Mouse (Mus musculus) liver, postnatal 0 days (tissue): ENCODE data around the gene Lcmt1. TPM values are rescaled to one million over a fixed set of nuclear protein-coding genes. Genes with fewer than 3 reads are reported as not detected.
A peak's percentile ranks its signal among the peaks of the same experiment; 100 is the strongest.

Source experiments
- ATAC-seq: fragments of 200-750 bp; cut with Nextera tagmentation; 2 replicates; pipeline ENCODE4 v1.8.0; 2017; ENCODE audit warnings: mild to moderate bottlenecking, moderate library complexity
- DNase-seq: peaks from one replicate; pipeline ENCODE4 v3.0.0-alpha.2; 2016
- H3K27ac ChIP-seq: fragments of 300-500 bp; sonication (generic); 2 replicates; pipeline ENCODE4 v1.5.1; 2014; ENCODE audit warnings: antibody characterized with exemption, moderate library complexity, mild to moderate bottlenecking, low read depth
- H3K27me3 ChIP-seq: fragments of 300-500 bp; sonication (generic); 2 replicates; pipeline ENCODE4 v1.6.1; 2014; ENCODE audit warnings: low read length, control low read depth, mixed read lengths; ENCODE audit not compliant: insufficient read depth
- H3K36me3 ChIP-seq: fragments of 300-500 bp; sonication (generic); replicated peaks from 2 replicates; pipeline ENCODE4 v1.6.1; 2014; ENCODE audit warnings: mild to moderate bottlenecking, control low read depth, low read length, moderate library complexity, mixed read lengths; ENCODE audit not compliant: insufficient read depth
- H3K4me1 ChIP-seq: fragments of 300-500 bp; sonication (generic); 2 replicates; pipeline ENCODE4 v1.6.1; 2014; ENCODE audit warnings: antibody characterized with exemption, mild to moderate bottlenecking, control low read depth; ENCODE audit not compliant: insufficient read depth
- H3K4me2 ChIP-seq: fragments of 300-500 bp; sonication (generic); 2 replicates; pipeline ENCODE4 v1.6.1; 2014; ENCODE audit warnings: low read depth, mild to moderate bottlenecking, low read length, moderate library complexity, mixed read lengths
- H3K4me3 ChIP-seq: fragments of 300-500 bp; sonication (generic); 2 replicates; pipeline ENCODE4 v1.5.1; 2014; ENCODE audit warnings: low read depth, low read length
- H3K9ac ChIP-seq: fragments of 300-500 bp; sonication (generic); replicated peaks from 2 replicates; pipeline ENCODE4 v1.6.1; 2014; ENCODE audit warnings: mild to moderate bottlenecking, moderate library complexity
- H3K9me3 ChIP-seq: fragments of 300-500 bp; sonication (generic); 2 replicates; pipeline ENCODE4 v1.6.1; 2016; ENCODE audit warnings: mild to moderate bottlenecking, control low read depth, low read length, mixed read lengths
- CTCF ChIP-seq: sonication (generic); IDR thresholded peaks from 2 replicates; pipeline ENCODE4 v1.5.1; 2016; ENCODE audit warnings: antibody characterized with exemption, low read depth
- EP300 ChIP-seq: IDR thresholded peaks from 2 replicates; pipeline ENCODE4 v1.6.1; 2016; ENCODE audit warnings: antibody characterized with exemption, low read depth, mild to moderate bottlenecking
- WGBS: fragments of 180-500 bp; shearing (Covaris S2); extraction: QIAGEN DNeasy Blood & Tissue Kit; methylation state at CpG from one replicate; pipeline ENCODE4 v1.1.7; 2014; ENCODE audit not compliant: insufficient replicate concordance; 5-methylcytosine and 5-hydroxymethylcytosine counted together
- polyA plus RNA-seq: library from polyadenylated mRNA; unstranded; fragments of >200 nt; fragmentation: Nextera tagmentation; extraction: Ambion mirVana; gene quantifications from 2 replicates; pipeline ENCODE4 v1.2.1, GENCODE M21; 2015

Lcmt1 gene
- polyA plus RNA-seq, 1 experiment from 2014 or later, result 10.8 TPM

GRCm38 (mm10) chr7:123399286-123399685 is 29.7 kb downstream of the Lcmt1 start:
- H3K36me3 ChIP-seq, result peaks cover 18% of the 10 kb centered on the region
- no peak overlapping the region for H3K4me2 ChIP-seq
- H3K9ac ChIP-seq, result no peak overlapping the region
- no peak for ATAC-seq
- H3K27me3 ChIP-seq, result no peaks in the 10 kb centered on the region
- WGBS, result 76% methylated on average over 4 of the region's 4 CpGs
- no peak for DNase-seq
- no peak overlapping the region for H3K4me3 ChIP-seq
- no peak for TF ChIP-seq EP300
- TF ChIP-seq CTCF, result no peak
- H3K9me3 ChIP-seq, result no peaks in the 10 kb centered on the region
- no peaks in the 10 kb centered on the region; the same call in 1 of the 2 replicates for H3K4me1 ChIP-seq
- no peak overlapping the region for H3K27ac ChIP-seq

- no peak overlapping the region for H3K9ac ChIP-seq
- WGBS, result 83% methylated on average over 3 of the region's 3 CpGs
These were observed 31.5 kb downstream of the Lcmt1 start for GRCm38 (mm10) chr7:123401121-123401520.

GRCm38 (mm10) chr7:123404198-123404597 is 34.6 kb downstream of the Lcmt1 start:
- Histone ChIP-seq H3K36me3 (peaks cover 20% of the 10 kb centered on the region), H3K4me3 (no peak overlapping the region), H3K9me3 (no peaks in the 10 kb centered on the region), H3K27ac (no peak overlapping the region), H3K9ac (no peak overlapping the region), H3K4me1 (peaks cover 5% of the 10 kb centered on the region), H3K27me3 (no peaks in the 10 kb centered on the region), H3K4me2 (no peak overlapping the region)
- ATAC-seq (no peak), DNase-seq (no peak)
- WGBS, result 81% methylated on average over 6 of the region's 6 CpGs
- TF ChIP-seq CTCF (no peak), EP300 (no peak)

More at GRCm38 (mm10) chr7:123401121-123401520, 31.5 kb downstream of the Lcmt1 start:
- Histone ChIP-seq H3K36me3 (peaks cover 20% of the 10 kb centered on the region), H3K4me1 (peaks cover 5% of the 10 kb centered on the region), H3K27me3 (no peaks in the 10 kb centered on the region), H3K4me3 (no peak overlapping the region), H3K27ac (no peak overlapping the region), H3K9me3 (no peaks in the 10 kb centered on the region), H3K4me2 (no peak overlapping the region)
- ATAC-seq (no peak), DNase-seq (no peak)
- no peak for TF ChIP-seq EP300
- no peak for TF ChIP-seq CTCF

GRCm38 (mm10) chr7:123405619-123406018 is 36.0 kb downstream of the Lcmt1 start:
- Histone ChIP-seq H3K9me3 (no peaks in the 10 kb centered on the region), H3K36me3 (peaks cover 19% of the 10 kb centered on the region), H3K27ac (peak overlapping the region; percentile 67), H3K4me1 (peaks cover 5% of the 10 kb centered on the region), H3K4me2 (no peak overlapping the region), H3K9ac (no peak overlapping the region; the same call in 1 of the 2 replicates), H3K27me3 (no peaks in the 10 kb centered on the region), H3K4me3 (no peak overlapping the region)
- ATAC-seq (peak; percentile 92), DNase-seq (no peak)
- 37% methylated on average over 3 of the region's 3 CpGs for WGBS
- no peak for TF ChIP-seq CTCF
- TF ChIP-seq EP300, result no peak

GRCm38 (mm10) chr7:123406988-123407387 is 37.4 kb downstream of the Lcmt1 start:
- Histone ChIP-seq H3K9me3 (no peaks in the 10 kb centered on the region), H3K9ac (no peak overlapping the region), H3K4me2 (no peak overlapping the region), H3K36me3 (peaks cover 15% of the 10 kb centered on the region), H3K27ac (0 out of 2 replicates have a peak overlapping the region, but pooled peaks have one; percentile 11), H3K4me3 (no peak overlapping the region), H3K4me1 (peaks cover 5% of the 10 kb centered on the region), H3K27me3 (no peaks in the 10 kb centered on the region)
- no peak for TF ChIP-seq EP300
- TF ChIP-seq CTCF, result no peak
- 78% methylated on average over 4 of the region's 4 CpGs for WGBS
- ATAC-seq (no peak), DNase-seq (no peak)

- no peak for ATAC-seq
- Histone ChIP-seq H3K27ac (no peak overlapping the region), H3K4me1 (no peaks in the 10 kb centered on the region), H3K4me3 (no peak overlapping the region), H3K36me3 (no peaks in the 10 kb centered on the region), H3K4me2 (no peak overlapping the region), H3K27me3 (no peaks in the 10 kb centered on the region), H3K9me3 (no peaks in the 10 kb centered on the region), H3K9ac (no peak overlapping the region)
- no peak for DNase-seq
- WGBS, result 85% methylated on average over 7 of the region's 7 CpGs
- TF ChIP-seq CTCF, result no peak
- no peak for TF ChIP-seq EP300
These were observed 40.9 kb downstream of the Lcmt1 start for GRCm38 (mm10) chr7:123410502-123410901.

GRCm38 (mm10) chr7:123411109-123411508 is 41.5 kb downstream of the Lcmt1 start:
- Histone ChIP-seq H3K27me3 (no peaks in the 10 kb centered on the region), H3K36me3 (no peaks in the 10 kb centered on the region), H3K4me2 (no peak overlapping the region), H3K27ac (no peak overlapping the region), H3K9me3 (no peaks in the 10 kb centered on the region), H3K9ac (no peak overlapping the region), H3K4me1 (no peaks in the 10 kb centered on the region), H3K4me3 (no peak overlapping the region)
- 86% methylated on average over 1 of the region's 1 CpGs for WGBS
- no peak for TF ChIP-seq CTCF
- no peak for TF ChIP-seq EP300
- ATAC-seq (no peak), DNase-seq (no peak)
